Mouse (Mus musculus): ENCODE data around the gene Krt35.

Gene Krt35

DNA sequence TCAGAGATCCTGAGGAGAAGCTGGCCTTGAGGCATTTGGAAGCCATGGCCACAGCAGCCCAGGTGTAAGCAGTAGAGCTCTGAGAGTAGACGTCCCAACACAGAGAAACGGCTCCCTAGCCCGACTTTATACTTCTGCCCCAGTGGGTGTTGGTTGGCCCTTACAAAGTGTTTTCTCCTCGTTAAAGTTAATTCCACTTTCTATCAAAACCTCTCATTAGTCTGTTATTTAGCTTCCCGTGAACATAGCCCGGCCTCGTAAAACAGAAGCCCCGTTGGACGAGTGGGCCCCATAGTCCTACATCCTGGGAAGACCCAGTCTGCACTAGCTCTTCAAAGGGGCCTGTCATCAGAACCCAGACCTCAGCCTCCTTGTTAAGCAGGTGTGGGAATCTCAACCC lies at the start of gene Krt35:
Krt35 (minus strand) TSS at position 101 of the 400 bp plus-strand sequence.
- no peak for DNase-seq (ENCODE audit: low read depth, low spot score)

DNA sequence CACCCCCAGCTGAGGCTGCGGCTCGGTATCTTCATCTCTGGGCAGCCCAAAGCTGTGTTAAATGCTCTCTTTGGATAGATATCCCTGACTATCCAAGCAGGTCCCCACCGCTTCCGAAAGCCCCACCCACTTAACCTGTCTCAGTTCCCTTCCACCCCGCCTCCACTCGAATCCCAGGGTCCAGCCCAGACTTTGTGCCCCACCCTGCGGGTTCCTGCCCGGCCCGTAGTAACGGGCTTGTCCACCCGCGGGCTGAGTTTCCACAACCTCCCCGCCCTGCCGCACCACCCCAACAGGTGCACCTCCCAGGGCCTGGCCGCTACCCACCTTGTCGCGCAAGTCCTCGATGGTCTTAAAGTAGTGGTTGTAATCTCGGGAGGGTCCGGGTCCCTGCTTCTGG lies 49.1 kb upstream of the Krt35 start:
- no peak for DNase-seq (ENCODE audit: low read depth, low spot score)

DNA sequence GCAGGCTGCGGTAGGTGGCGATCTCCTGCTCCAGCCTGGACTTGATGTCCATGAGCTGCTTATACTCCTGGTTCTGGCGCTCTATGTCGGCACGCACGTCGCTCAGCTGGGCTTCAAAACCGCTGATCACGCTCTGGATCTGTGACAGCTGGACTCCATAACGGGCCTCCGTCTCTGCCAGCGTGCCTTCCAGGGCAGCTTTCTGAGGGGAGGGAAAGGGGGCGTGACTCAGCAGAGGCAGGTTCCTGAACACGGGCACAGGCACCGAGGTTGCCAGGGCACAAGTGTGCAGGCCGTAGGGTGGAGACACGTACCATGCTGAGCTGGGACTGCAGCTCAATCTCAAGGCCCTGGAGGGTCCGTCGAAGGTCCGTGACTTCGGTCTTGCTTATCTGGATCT lies 44.9 kb upstream of the Krt35 start:
- DNase-seq (ENCODE audit: low read depth, low spot score), result no peak

DNA sequence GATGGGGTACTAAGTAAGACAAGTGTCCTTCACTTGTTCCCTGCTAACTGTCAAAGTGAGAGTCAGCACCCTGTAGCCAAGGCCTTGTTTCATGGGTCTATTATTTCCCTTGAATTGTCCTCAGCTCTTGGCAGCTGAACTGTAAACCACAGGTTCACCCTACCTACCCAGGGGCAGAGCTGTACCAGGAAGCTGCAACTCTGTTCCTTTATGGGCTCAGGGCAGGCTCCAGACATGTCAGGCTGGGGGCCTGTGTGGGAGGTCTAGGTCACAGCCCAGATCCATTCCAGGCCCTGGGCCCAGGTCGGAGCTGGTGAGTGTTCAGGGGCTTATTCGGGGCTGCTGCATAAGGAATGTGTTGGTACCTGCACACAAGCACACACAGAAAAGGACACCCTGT lies 43.4 kb upstream of the Krt35 start:
- DNase-seq (ENCODE audit: low read depth, low spot score), result no peak

DNA sequence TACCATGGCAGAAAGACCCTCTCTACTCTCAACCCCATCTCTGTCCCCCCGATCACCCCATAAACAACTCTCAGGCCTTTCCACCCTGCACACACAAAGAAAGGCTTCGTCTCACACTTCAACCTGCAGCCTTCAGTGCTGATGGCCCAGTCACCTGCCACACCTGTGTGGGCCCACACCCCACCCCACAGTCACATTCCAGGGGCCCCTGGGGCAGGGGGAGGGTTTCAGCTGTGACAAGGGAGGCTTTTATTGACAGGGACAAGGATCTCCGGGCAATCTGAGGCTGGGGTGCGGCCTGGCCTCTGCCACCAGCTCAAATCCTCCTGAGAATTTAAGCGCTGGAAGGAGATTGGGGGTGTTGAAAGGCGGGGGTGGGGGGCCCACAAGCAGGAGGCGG lies 42.8 kb upstream of the Krt35 start:
- no peak for DNase-seq (ENCODE audit: low read depth, low spot score)

DNA sequence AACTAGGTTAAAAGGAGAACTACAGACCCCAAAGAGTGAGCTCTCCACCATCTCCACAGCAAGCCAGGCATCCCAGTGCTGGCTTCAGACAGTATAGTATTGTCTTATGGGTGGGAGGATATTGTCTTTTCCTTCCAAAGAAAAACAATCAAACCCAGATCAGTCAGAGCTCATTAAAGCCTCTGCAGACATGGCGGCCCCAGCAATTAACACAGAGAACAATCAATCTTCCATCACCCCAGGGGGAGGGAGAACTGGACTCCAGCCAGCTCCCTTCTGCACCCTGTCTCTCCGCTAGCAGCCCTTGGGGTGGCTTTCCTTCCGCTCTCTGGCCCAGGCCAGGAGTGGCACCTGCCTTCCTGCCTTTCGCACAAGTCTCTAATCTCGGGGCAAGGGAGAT lies 41.7 kb upstream of the Krt35 start:
- no peak for DNase-seq (ENCODE audit: low read depth, low spot score)

DNA sequence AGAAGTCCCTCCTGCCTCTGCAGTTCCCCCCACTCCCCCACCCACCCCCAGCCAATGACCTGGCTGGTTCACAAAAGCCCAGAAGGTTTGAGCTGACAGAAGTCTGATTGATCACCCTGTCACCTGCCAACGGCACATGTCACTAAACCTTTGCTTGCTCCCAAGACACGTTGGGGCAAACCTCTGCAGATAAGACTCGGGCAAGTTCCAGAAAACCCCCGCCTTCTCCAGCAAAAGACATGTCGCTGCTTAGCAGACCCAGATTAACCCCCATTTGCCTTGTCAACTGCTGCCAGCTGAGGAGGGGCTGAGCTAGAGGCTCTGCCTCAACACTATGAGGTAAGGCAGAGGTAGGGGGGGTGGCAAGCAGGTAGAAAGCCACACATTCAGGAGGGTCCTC lies 40.5 kb upstream of the Krt35 start:
- no peak for DNase-seq (ENCODE audit: low read depth, low spot score)

DNA sequence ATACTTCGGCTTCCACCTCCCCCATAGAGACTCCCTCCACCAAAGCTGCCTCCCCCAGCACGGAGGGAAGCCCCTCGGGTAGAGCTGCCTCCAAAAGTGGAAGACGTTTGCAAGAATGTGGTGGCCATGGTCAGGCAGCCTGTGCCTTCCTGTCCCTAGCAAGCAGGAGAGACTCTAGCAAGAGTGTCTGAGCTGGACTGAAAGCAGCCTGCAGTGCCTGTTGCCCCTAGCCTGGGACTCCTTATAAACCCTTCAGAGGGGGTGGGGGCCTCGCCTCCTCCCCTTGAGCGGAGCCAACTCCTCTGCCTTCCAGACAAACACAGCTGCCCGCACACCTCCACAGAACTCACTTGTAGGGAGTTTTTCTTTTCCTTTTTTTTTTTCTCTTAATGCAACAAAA lies 39.7 kb upstream of the Krt35 start, which contains the start of gene Krt15:
Krt15 (minus strand) TSS at position 198 of the 400 bp plus-strand sequence.
- DNase-seq (ENCODE audit: low read depth, low spot score), result no peak

DNA sequence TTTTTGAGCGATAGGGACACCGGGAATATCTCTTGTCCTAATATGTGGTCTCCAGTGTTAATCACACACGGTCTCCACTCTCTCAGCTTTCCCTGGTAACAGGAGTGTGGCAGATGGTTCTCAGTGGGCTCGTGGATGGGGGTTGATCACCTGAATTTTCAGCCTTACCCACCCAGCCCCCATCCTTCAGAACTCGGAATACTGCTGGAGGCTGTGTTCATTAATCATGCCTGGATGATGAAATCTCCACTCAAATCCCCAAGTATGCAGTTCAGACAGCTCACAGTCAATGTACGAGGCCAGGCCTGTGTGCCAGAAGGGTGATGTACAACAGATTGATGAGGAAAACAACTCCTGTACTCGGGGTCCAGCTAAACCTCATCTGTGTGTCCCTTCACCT lies 28.9 kb upstream of the Krt35 start:
- DNase-seq (ENCODE audit: low read depth, low spot score), result no peak

DNA sequence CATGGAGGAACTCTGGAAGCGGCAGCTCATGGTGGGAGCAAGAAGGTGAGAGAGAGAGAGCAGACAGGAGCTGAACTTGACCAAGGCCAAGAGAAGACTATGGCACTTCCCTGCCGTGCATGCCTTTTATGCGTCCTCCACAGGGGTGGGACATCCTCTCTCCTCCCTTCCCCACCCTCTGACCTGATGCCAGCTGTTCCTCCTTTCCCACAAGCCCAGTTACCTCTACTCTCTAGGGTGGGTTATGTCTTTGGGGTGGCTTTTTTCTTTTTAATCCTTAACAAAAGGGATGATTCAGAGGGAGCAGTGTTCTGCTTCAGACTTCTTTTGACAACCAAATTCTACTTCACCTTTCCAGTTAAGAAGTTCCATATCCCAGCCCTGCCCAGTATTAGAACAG lies 25.4 kb upstream of the Krt35 start, which contains the start of gene Krt13:
Krt13 (minus strand) TSS at position 101 of the 400 bp plus-strand sequence.
- no peak for DNase-seq (ENCODE audit: low read depth, low spot score)

DNA sequence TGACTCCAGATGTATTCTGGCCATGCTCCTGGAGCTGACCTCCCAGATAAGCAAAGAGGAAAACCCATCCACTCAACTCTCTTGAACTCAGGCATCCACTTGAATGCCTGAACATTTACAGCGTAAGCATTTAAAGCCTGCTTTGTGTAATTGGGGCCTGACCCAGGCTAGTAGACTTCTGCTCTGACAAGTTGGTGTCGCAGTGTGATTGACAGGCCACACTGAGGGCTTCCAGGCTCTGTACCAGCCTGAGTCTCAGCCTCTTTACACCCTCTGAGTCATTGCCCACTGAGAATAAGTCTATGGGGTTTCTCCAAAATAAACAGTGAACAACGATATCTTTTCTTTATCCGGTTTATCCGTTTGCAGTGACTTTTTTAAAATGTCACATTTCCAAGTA lies 24.3 kb upstream of the Krt35 start:
- no peak for DNase-seq (ENCODE audit: low read depth, low spot score)

DNA sequence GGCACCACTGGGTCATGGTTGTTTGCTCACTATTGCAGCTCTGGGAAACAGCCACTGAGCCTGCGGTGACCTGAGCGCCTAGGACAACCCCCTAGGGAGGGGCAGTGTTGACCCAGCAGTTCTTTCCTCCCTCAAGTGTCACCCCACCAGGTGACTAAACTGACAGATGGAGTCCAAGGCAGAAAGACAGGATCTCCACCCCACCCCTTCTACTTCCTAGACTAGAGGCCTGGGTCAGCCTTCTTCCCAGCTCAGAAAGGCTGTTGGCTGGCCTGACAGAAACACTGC lies 17.6 kb upstream of the Krt35 start:
- no peak for DNase-seq (ENCODE audit: low read depth, low spot score)

DNA sequence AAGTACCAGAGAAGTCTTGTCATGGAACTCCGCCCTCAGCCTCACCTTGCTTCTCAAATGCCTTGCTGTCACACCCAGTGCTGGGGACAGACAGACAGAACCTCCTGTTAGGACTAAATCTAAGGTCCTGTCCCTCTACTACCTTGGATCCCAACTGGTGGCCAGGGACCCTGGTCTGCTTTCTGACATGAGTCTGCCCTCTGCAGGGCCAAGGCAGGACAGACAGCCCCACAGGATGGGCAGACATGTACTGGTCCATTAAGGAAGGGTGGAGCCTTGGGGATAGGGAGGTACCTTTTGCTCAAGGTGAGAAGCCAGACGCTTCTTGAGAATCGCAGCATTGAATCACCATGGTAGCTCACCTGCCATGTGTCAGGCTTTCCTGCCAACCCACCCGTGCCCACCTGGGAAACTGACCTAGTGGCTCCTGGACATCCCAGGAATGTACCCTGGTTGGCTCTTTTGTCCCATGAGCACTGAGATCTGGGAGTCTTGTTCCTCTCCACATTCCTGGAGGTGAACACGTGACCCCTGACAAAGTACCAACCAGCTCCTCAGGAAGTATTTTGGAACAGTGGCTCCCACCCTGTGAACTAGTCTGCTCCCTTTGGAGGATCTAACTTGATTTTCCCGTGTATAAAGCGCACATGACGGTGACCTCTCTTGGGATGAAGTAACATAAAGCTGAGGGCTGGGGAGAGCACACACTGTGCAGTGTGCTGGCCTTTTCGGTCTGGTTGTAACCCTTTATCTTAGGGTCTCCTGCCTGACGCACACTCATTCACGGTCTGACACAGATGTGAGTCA lies 17.1 kb upstream of the Krt35 start:
- DNase-seq (ENCODE audit: low read depth, low spot score), result no peak

DNA sequence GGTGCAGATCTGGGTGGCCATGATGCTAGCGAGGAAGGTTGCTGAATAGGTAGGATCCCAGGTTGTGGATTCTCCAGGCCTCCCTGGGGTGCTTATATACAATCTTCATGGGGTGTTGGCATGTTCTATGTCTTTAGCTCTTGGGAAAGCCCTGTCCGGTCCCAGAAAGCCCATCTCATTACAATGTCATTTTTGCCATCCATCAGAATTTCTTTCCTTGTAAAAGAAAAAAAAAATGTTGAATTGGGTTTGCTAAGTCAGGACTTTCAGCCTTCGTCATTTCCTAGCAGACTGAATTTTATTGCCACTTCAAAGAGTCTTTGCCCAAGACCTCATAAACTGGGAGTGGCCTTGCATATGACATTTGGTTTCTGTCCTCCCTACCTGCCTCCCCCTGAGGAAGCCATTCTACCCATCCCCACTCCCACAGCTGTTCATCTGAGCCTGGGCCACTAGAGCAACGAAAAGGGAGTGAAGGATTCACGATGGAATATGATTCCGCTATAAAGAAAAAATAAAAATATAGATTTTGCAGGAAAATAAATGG lies 9.6 kb upstream of the Krt35 start, which contains the start of gene Krt36:
Krt36 (minus strand) TSS at position 51 of the 547 bp plus-strand sequence.
- no peak for DNase-seq (ENCODE audit: low read depth, low spot score)

DNA sequence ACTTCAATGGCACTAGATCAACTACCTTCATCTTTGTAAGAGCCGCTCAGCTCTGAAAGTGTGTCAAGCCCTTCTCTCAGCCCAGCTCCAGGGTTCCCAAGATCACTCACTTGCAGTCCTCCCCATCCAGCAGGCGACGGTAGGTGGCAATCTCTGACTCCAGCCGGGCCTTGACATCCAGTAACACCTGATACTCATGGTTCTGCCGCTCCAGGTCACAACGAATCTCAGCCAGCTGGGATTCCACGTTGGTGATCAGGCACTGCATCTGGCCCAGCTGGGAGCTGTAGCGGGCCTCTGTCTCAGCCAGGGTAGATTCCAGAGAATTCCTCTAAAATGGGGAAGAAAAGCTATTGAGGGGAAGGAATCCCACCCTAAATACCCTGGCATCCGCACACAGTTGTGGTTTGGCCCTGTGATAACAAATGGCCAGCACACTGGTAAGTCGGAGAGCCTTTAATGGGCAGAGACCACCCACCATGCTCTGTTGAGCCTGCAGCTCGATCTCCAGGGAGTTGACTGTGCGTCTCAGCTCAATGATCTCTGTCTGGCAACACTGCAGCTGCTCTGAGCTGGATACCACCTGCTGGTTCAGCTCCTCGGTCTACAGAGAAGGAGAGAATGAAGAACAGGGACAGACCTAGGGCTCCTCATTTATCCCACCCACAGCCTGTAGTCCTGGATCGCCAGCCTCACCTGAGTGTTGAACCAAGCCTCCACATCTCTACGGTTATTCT lies 6.8 kb upstream of the Krt35 start:
- no peak for DNase-seq (ENCODE audit: low read depth, low spot score)

DNA sequence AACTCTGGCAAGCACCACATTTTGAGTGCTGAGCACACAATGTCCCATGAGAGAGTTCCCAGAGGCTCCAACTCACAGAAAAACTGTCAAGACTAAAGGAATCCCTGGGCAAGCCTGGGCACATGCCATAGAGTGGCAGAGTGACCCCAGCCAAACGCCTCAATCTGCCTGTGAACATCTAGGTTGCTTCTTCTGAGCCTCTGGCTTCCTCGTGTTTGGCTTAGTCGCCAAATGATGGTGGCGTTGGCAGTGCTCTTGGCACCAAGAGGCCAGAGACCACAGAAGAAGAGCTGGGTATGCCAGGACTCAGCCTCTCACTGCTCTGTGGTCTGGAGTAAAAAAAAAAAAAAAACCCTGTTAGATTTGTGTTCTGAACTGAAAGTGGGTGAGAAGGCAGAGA lies 4.3 kb upstream of the Krt35 start:
- no peak for DNase-seq (ENCODE audit: low read depth, low spot score)

DNA sequence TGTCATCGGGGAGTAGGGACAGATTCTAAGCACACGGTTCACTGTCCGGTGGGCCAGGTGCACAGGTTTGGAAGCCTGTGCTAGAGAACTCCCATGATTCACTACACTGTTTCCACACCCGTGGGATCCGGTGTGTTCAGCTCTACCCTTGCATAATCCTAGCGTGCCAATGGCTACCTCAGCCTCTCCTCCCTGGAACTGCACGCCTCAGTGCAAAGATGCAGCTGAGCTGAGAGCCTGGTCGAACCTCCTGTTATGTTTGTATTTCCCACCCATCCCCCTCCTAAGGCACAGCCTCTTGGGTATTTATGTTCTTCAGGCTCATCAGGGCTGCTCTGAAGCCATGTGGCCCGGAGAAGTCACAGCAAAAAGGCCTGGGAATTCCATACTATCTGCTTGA lies 1.8 kb upstream of the Krt35 start:
- no peak for DNase-seq (ENCODE audit: low read depth, low spot score)

DNA sequence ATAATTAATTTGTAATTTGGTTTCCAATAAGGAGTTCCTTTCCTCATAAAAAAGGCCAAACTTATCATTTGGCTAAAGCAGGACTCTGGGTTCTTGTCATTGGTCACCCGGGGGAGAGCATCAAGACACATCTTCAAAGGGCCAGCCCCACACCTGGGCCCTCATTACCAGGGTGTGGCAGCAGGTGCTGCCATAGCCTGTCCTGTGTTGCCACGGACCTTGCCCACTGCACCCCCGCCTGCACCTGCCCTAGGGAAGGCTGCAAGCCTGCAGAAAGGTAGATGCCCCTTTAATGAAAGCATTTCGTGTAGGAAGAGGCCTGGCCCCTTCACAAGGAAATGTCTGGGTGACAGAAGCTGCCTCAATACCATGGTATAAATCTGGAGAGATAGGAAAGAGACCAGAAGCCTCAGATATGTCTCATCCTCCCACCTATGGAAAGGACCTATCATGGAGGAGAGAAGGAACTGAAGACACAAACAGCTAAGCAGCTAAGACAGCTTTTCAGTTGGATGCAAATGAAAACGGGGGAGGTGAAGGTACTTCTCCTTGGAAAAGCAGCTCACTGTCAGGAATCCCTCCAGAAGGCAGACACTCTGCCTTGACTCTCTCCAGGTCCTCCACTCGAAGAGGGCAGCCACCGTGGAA lies 7.5 kb downstream of the Krt35 start:
- DNase-seq (ENCODE audit: low read depth, low spot score), result no peak

DNA sequence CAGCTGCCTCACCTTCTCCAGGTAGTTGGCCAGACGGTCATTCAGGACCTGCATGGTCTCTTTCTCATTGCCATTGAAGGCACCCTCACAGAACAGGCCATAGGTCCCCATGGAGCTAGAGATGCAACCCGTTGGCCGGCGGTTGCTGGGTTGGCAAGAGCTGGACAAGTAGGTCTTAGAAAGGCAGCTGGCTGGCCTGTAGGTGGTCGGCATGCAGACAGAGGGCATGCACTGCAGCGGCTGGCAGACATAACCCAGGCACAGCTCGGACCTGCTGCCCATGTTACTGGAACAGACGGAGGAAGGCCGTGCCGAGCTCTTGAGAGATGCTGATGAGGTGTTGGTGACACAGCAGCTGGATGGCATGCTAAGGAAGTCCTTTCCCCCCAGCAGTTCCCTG lies 8.2 kb downstream of the Krt35 start, which contains the start of gene Krt32:
Krt32 (minus strand) TSS at position 366 of the 400 bp plus-strand sequence.
- no peak for DNase-seq (ENCODE audit: low read depth, low spot score)

DNA sequence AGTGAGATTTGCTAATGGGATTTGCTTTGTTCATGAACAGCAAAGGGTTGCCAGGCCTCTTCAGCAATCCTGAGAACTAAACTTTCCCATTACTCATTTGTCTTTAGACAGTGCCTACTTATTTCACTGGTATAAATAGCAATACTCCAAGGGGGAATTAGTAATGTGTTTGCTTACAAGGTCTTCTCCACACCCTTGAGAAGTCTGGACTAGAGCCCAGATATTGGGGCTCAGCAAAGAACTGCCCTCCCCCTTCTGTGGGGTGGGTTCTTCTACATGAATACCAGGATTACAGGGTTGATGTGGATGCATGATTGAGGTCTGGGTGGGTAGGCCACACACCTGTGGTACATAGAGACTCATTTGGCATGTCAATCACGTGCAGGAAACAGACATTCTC lies 22.2 kb downstream of the Krt35 start:
- DNase-seq (ENCODE audit: low read depth, low spot score), result no peak

DNA sequence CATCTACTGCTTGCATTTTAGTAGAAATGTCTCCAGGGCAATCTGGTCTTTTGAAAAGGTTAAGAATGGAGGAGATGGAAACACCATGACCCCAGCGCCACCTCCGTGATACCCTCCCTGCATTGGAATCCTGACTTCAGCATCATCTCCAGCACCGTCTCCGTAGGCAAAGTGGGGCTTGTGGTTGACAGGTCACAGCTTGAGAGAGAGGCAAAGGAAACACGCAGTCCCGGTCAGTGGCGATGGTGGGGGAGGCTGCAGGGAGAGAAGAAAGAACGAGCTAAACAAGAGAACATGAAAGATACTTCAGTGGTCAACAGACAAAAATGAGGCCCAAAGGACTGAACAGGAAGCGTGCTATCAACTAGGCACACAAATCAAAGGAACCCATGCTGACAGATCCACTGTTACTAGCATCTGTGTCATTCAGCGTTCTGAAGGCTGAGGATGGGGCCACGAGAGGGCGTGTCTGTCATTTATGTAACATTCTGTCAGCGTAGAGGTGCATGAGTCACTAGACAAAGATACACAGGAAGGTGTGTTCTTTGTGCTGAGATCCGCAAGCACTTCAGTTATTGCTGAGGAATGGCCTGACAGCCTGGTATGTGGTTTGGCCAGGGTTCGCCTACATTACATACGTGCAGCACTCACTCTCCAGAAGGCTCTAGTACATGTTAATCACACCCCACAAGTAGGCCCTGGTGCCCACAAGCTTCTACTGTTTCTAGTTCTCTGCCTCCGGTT lies 28.6 kb downstream of the Krt35 start:
- DNase-seq (ENCODE audit: low read depth, low spot score), result no peak

Measured in brain, embryonic 18.5 days (tissue).